Mouse (Mus musculus): ENCODE data around the gene Adcyap1r1.

Gene Adcyap1r1

DNA sequence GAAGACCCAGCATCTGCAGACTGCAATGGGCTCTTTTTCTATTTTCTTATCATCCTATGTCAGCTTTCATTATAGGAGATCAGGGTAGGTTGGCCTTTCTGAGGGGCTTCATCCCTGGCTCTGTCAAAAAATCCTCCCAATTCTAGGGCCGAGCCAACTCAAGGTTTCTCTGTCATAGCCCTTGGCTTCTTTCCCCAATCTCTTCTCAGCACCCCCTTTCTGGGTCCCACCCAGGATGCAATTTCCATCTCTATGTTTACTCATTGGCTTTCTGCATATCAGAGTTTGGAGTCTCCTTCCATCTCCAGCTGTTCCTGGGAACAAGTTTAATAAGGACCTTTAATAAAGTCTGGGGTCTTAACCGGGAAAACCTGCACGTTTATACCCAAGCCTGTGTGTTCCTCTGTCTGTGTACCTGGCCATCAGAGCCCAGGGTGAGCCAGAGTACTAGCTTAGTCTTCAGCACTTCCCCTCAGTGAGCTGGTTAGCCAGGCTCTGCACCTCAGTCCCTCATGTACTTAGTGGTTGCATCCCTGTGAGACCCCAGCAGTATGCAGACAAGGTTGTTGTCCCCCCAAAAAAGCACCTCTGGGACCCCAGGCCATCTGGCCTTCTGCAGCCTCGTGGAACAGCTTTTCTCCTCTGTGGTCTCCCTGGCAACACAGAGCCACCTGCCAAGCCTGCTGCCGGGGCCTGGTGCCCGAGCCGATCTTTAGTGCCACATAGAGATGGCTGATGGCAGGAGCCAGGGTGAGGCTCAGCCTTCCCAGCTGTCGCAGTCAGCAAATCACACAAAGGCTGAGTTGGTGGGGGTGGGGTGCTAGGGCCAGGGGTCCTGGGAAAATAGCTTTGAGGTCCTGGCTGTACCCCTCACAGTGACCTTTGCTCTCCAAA lies 16.3 kb upstream of the Adcyap1r1 start:
- TF ChIP-seq GATA4 (IDR thresholded peaks at IDR 0.05; ENCODE audit: insufficient replicate concordance, low read length): no peak

DNA sequence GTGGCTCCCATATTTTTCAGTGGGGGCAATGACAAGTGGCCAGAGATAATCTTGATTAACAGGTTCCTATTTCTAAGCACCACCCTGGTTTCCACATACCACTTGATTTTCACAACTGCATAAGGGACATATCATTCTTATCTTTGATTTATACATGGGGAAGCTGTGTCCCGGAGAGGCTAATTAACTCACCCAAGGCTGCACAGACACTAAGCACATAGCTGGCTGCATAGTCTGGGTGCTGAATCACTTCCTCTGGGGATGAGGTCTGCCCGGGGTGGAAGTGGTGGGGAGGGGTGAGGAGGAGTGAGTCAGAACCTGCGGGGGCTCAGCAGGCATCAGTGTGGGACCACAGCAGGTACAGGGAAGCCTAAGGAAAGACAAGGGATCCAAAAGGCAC lies 13.9 kb upstream of the Adcyap1r1 start:
- no peak for TF ChIP-seq GATA4 (IDR thresholded peaks at IDR 0.05; ENCODE audit: insufficient replicate concordance, low read length)

DNA sequence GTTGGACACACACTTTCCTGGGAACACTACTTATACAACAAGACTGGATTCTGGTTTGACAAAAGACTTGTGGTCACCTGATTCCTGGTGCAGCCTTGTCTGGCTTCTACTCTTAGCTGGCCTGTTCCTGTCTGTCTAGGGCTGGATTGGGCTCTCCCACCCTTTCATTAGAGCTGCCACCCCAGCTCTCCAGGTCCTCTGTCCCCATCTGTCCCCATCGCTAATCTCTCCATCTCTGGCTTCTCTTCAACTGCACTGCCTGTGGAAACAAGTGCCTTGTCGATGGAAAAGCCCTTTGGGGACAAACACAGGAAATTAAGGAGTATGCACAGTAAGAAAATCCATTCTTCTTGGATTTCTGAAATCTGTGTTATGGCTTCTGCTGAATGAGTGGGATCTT lies 12.9 kb upstream of the Adcyap1r1 start:
- TF ChIP-seq GATA4 (IDR thresholded peaks at IDR 0.05; ENCODE audit: insufficient replicate concordance, low read length): no peak

DNA sequence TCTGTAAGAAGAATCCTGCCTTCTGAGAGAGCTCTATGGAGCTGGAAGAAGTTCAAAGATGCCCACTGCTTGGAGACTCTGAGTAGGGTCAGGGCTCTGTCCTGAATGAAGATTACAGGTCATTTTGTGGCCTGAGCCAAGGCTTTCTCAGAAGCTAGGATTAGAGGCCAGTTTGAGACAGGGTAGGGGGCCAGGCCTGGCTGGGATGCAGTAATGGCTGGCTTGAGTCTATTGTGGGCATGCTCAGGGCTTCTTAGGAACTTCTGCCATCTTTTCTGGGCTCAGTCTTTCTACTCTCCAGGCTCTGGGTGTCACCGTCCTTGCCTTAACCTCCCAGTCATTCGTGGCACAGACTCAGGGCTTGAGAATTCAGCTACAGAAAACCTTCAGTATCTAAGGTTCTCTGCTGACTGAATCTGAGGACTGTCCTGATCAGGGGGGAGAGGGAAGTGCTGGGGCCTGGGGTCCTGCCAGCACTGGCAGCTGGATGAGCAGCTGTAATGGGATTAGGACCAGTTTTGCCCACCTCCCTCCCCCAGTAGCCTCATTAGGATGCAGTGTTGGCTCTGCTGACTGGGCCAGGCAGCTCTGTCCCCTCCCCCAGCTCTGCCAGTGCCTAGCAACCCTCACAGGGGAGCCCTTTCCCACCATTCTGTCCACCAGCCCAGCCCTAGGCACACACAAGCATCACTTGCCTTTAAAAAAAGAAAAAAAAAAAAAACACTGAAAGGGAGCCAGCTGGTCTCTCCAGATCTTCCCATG lies 7.7 kb upstream of the Adcyap1r1 start:
- no peak for TF ChIP-seq GATA4 (IDR thresholded peaks at IDR 0.05; ENCODE audit: insufficient replicate concordance, low read length)

DNA sequence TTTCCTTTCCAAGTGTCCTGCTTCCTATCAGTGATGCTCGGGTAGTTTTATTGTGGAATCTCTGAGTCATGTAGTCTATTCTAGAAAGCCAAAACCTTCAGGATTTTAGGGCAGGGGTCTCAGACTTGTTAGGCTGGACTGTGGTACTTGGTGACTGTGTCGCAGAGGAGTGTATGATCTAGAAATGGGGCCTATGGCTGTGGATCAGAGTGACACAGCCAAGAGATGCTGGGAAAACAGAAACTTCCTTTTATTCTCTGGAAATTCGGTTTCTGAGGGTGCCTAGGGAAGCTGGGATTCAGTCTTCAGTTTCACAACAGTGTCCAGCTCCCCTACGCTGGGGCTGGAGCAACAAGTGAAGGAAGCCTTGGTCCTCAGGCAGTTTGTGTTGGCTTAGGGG lies 7.1 kb upstream of the Adcyap1r1 start:
- TF ChIP-seq GATA4 (IDR thresholded peaks at IDR 0.05; ENCODE audit: insufficient replicate concordance, low read length): no peak

DNA sequence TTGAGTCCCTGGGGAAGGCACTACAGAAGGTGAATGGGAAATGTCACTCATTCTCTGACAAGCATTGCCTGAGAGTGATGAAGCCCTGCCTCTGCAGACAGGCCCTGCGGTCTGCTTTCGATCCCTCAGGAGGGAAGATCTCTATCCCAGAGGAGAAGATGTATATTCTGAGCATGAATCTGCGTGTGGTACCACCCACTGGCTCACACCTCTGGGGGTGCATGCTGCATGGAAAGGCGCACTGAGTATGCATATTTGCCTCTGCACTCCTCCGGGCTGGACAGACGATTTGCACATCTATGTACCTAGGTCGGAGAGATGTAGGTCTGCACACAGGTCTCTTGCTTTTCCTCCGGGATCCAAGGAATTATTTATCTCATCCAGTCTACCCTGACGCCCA lies 3.6 kb upstream of the Adcyap1r1 start:
- no peak for TF ChIP-seq GATA4 (IDR thresholded peaks at IDR 0.05; ENCODE audit: insufficient replicate concordance, low read length)

DNA sequence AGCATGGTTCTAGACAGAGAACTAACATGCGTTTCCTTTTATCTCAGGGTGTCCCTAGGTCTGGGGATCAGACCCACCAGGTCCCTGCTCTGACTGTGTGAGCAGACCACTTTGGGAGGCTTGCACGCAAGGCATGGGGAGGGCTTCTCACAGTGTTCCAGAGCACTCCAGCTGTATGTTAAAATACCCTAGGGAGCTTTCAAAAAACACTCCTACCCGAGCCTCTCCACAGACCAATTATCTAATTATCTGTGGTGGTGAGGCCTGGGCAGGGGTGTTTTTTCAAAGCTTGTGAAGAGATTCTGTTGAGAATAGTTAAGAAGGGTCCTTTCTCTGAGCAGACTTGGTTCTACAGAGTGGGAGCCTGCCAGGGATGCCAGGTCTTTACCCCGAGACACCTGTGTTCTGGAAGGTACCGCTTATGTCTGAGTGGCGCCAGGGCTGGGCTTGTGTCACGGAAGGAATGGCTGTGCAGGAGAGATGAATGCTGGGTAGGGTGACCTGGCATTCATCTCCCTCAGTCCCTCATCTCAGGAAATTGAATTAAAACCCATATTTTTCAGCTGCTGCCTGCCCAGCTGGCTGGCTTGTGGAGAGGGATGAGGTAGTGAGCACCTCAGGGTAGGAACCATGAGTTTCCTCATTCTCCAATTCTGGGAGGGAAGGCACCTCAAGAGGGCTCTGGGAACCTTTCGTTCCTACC lies 2.7 kb upstream of the Adcyap1r1 start:
- no peak for TF ChIP-seq GATA4 (IDR thresholded peaks at IDR 0.05; ENCODE audit: insufficient replicate concordance, low read length)

DNA sequence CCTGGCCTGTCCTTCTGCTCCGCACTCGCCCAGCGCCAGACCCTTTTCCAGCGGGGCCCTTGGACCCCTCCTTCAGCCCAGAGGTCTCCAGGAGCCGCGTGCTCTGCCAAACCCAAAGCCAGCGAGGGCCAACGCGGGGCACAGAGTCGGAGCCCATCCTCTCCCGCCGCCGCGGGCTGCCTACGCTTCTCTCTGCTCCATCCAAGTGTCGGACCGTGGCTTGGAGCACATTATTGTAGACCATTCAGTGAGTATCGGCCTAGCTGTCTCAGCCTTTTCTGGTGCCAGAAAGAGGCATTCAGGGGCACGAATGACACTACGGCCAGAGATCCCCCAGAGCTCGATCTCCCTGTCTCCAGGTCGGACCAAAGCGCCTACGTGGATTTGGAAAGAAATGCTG lies 603 bp downstream of the Adcyap1r1 start:
- TF ChIP-seq GATA4 (IDR thresholded peaks at IDR 0.05; ENCODE audit: insufficient replicate concordance, low read length): no peak

DNA sequence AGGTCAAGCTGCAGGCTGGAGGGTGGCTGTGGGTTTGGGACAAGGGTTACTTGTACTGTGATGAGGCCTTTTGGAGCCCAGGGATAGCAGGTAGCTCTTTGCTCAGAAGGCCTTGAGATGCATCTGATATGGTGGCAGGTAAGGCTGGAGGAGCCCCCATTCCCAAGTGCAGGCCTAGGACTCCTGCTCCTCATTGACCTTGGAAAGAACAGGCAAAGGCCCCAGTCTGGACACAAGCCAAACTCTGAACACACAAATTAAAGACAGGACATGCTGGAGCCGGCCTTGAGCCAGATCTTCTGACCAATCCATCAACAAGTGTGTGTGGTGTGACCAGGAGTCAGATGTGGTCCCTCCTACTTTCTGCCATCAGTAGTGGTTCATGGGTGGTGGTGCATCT lies 1.8 kb downstream of the Adcyap1r1 start:
- no peak for TF ChIP-seq GATA4 (IDR thresholded peaks at IDR 0.05; ENCODE audit: insufficient replicate concordance, low read length)

DNA sequence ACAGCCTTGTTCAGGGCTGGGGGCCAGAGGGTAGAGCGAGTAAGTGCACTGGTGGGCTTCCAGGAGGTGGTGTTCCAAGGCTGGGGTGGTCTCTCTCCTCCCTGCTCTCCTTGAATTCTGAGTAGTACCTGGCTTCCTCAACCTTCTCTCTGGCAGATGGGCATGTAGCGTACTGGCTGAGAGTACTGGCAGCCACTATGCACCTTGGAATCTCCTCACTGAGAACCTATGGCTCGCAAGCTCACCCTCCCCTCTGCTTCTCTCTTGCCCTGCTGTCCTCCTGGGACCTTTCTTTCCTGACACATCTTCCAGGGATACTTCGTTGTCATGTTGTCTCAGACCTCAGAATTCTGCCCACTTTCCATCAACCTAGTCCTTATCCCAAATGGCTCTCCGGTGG lies 3.9 kb downstream of the Adcyap1r1 start:
- no peak for TF ChIP-seq GATA4 (IDR thresholded peaks at IDR 0.05; ENCODE audit: insufficient replicate concordance, low read length)

DNA sequence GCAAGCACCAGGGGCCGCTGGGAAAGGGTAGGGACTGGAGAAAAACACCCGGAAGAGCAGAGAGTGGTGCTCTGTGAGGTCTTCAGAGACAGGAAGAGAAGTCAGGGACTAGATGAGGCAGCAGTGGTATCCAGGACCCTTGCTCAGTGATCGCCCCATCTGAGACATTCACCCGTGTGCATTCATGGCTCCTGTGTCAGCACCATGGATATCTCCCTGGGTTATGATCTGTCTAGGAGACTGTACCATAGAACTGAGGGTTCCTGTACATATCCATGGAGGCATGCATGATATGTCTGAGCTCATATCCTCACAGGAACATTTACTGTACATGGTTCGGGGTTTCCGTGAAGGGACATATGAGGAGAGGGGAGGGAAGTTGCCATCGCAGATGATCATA lies 5.9 kb downstream of the Adcyap1r1 start:
- no peak for TF ChIP-seq GATA4 (IDR thresholded peaks at IDR 0.05; ENCODE audit: insufficient replicate concordance, low read length)

DNA sequence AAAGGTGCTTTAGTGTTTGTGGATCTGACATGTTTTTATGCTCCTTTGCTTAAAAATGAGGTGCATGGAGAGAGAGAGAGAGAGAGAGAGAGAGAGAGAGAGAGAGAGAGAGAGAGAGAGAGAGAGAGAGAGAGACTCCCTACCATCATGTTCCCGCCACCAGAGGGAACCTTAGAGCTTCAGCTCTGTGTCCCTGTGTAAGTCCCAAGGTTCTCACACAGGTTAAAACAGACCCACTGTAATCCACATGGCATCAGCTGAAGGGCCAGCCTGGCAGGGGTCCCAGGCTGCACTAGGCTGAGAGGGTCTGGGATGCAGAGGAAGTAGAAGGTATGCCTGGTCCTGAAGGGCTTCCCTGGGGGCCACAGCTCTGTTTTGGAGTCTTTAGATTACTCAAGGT lies 6.4 kb downstream of the Adcyap1r1 start:
- TF ChIP-seq GATA4 (IDR thresholded peaks at IDR 0.05; ENCODE audit: insufficient replicate concordance, low read length): no peak

DNA sequence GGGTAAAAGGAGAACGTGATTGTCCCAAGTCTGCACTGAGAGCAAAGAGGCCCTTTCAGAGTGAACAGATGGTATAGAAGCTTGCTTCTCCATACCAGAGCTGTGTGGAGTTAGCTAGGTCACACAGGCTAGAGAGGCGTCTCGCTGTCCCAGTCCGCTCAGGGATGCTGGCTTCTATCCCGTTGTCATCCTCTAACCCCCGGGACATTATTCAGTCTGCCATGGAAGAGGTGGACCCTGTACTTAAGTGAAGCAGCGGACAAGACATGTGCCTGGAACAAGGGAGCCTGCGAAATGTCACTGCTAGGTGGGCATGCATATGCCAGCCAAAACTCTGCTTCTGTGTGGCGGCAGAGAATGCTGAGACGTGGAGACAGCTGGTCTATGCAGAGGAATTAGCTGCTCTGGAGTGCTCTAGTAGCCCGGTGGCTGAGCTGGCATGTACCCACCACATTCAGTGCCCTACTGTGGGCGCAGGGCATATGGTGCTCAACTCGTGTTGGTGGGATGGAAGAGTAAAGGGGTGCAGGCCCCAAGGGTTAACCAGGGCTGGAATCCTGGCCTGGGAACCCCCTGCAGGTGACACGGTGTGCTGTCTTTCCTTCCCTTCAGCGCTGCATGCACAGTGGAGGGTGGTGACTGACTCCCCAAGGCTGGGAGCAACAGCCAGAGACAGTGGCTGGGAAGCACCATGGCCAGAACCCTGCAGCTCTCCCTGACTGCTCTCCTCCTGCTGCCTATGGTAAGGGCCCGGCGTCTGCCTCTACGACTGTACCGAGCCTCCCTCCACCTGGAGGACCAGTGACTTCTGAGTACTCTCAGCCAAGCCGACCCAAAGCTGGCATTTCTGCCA lies 8.0 kb downstream of the Adcyap1r1 start:
- no peak for TF ChIP-seq GATA4 (IDR thresholded peaks at IDR 0.05; ENCODE audit: insufficient replicate concordance, low read length)

DNA sequence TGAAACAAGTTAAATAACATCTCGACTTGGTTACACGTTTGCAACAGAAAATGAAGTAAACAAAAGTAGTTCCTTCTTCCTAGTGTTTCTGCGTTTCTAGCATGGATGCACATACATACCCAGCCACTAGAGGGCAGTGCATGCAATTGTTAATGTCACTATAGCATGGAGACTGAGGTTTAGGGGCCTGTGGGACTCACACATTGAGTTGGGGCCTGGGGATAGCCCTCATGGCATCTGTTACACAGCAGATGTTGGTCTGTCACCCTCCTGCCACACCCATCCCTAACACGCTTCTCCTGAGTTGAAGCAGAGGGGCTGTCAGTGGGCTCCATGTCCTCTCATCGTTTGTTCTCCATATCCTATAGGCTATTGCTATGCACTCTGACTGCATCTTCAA lies 9.4 kb downstream of the Adcyap1r1 start:
- no peak for TF ChIP-seq GATA4 (IDR thresholded peaks at IDR 0.05; ENCODE audit: insufficient replicate concordance, low read length)

DNA sequence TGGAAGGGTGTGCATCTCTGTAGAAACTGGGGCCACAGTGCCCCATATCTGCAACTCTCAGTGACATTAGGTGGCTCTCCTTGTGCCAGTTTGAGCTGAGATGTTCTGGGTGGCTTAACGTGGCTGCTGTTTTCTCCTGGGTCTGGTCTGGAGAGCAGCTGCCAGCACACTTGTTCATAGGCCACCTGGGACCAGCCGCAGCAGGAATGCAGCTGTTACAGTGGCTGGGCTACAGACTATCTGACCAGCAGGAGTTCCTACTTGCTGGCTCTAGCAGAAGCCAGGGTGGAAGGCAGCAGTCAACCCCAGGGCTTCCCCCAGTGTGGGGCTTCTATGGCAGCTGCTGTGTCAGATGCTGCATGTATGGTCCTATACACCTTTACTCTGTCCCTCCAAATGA lies 9.9 kb downstream of the Adcyap1r1 start:
- TF ChIP-seq GATA4 (IDR thresholded peaks at IDR 0.05; ENCODE audit: insufficient replicate concordance, low read length): no peak
